Mouse (Mus musculus) kidney, postnatal 0 days (tissue): ENCODE data around the gene Rgl1. TPM values are rescaled to one million over a fixed set of nuclear protein-coding genes. Genes with fewer than 3 reads are reported as not detected.

ENCODE experiments used
- ATAC-seq: fragments of 200-750 bp; cut with Nextera tagmentation; replicated peaks from 2 replicates; pipeline ENCODE4 v1.8.0; 2017; ENCODE audit warnings: low read depth, moderate number of reproducible peaks, moderate TSS enrichment, moderate library complexity; ENCODE audit not compliant: low FRiP score
- DNase-seq: peaks from one replicate; pipeline ENCODE4 v3.0.0-alpha.2; 2016; ENCODE audit warnings: low spot score
- H3K27ac ChIP-seq: fragments of 300-500 bp; sonication (generic); 2 replicates; pipeline ENCODE4 v1.5.1; 2014; ENCODE audit warnings: mild to moderate bottlenecking
- H3K27me3 ChIP-seq: fragments of 300-500 bp; sonication (generic); 2 replicates; pipeline ENCODE4 v1.6.1; 2014; ENCODE audit warnings: low read length, mixed read lengths; ENCODE audit not compliant: insufficient read depth
- H3K36me3 ChIP-seq: fragments of 300-500 bp; sonication (generic); 2 replicates; pipeline ENCODE4 v1.6.1; 2014; ENCODE audit warnings: low read length, mixed read lengths; ENCODE audit not compliant: insufficient read depth
- H3K4me1 ChIP-seq: fragments of 300-500 bp; sonication (generic); replicated peaks from 2 replicates; pipeline ENCODE4 v1.6.1; 2014; ENCODE audit warnings: antibody characterized with exemption, low read length, mixed read lengths; ENCODE audit not compliant: insufficient read depth
- H3K4me2 ChIP-seq: fragments of 300-500 bp; sonication (generic); 2 replicates; pipeline ENCODE4 v1.6.1; 2014; ENCODE audit warnings: mild to moderate bottlenecking, low read length, moderate library complexity, mixed read lengths
- H3K4me3 ChIP-seq: fragments of 300-500 bp; sonication (generic); replicated peaks from 2 replicates; pipeline ENCODE4 v1.5.1; 2014; ENCODE audit warnings: low read depth, low read length
- H3K9ac ChIP-seq: fragments of 300-500 bp; sonication (generic); 2 replicates; pipeline ENCODE4 v1.6.1; 2014; ENCODE audit warnings: low read depth, low read length
- H3K9me3 ChIP-seq: fragments of 300-500 bp; sonication (generic); replicated peaks from 2 replicates; pipeline ENCODE4 v1.6.1; 2016; ENCODE audit warnings: low read length, inconsistent platforms, mixed read lengths
- CTCF ChIP-seq: IDR thresholded peaks from 2 replicates; pipeline ENCODE4 v1.5.1; 2016; ENCODE audit warnings: antibody characterized with exemption, low read depth, mild to moderate bottlenecking, moderate library complexity
- WGBS: fragments of 180-500 bp; shearing (Covaris S2); extraction: QIAGEN DNeasy Blood & Tissue Kit; methylation state at CpG from one replicate; pipeline ENCODE4 v1.1.7; 2014; 5-methylcytosine and 5-hydroxymethylcytosine counted together
- polyA plus RNA-seq: library from polyadenylated mRNA; unstranded; fragments of >200 nt; fragmentation: Nextera tagmentation; extraction: Ambion mirVana; gene quantifications from 2 replicates; pipeline ENCODE4 v1.2.1, GENCODE M21; 2015

The Rgl1 gene
- polyA plus RNA-seq, 1 experiment from 2014 or later: 59.4 TPM

DNA sequence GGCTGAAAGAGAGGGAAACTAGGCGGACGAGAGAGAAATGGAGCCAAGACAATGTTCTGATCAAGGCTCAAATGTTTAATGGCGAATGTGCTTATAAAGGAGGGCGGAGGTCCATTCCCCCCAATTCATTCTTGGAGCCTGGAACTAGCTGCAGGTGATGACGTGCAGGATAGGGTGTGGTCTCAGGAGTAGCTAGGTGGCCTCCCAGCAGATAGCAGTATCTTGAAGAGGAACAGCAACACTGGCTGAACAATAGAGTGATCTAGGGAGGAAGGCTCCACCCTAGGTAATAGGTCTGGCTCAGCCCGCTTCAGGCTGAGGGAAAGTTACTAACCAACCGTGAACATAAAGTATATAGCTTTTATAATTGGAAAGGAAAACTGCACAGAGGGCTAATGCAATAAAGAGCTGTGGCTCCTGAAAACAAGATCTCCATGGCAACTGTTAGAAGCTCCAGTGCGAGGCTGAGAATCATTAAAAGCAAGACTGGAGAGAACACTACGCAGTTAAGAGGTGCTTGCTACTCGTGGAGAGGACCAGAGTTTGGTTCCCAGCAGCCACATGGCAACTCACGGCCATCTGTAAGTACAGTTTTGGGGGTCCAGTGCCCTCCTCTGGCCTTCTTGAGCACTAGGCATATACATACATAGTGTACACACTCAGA is 44.5 kb downstream of the Rgl1 start:
- ATAC-seq (no peak), DNase-seq (no peak)
- H3K9ac ChIP-seq: no peak overlapping the region
- TF ChIP-seq CTCF: no peak
- no peak overlapping the region for H3K4me2 ChIP-seq
- 82% methylated on average over 11 of the region's 11 CpGs for WGBS
- H3K27me3 ChIP-seq: no peaks in the 10 kb centered on the region
- no peak overlapping the region for H3K4me3 ChIP-seq
- H3K36me3 ChIP-seq: no peaks in the 10 kb centered on the region
- H3K4me1 ChIP-seq: no peaks in the 10 kb centered on the region
- H3K27ac ChIP-seq: no peak overlapping the region
- H3K9me3 ChIP-seq: no peaks in the 10 kb centered on the region

- H3K27ac ChIP-seq: no peak overlapping the region
- no peaks in the 10 kb centered on the region for H3K27me3 ChIP-seq
- ATAC-seq (no peak), DNase-seq (no peak)
- no peak overlapping the region for H3K4me3 ChIP-seq
- H3K4me2 ChIP-seq: no peak overlapping the region
- H3K9ac ChIP-seq: no peak overlapping the region
- no peaks in the 10 kb centered on the region for H3K9me3 ChIP-seq
- no peaks in the 10 kb centered on the region for H3K4me1 ChIP-seq
- no peaks in the 10 kb centered on the region for H3K36me3 ChIP-seq
- 81% methylated on average over 4 of the region's 4 CpGs for WGBS
- no peak for TF ChIP-seq CTCF
These were observed 45.2 kb downstream of the Rgl1 start for GRCm38 (mm10) chr1:152720969-152721368.

DNA sequence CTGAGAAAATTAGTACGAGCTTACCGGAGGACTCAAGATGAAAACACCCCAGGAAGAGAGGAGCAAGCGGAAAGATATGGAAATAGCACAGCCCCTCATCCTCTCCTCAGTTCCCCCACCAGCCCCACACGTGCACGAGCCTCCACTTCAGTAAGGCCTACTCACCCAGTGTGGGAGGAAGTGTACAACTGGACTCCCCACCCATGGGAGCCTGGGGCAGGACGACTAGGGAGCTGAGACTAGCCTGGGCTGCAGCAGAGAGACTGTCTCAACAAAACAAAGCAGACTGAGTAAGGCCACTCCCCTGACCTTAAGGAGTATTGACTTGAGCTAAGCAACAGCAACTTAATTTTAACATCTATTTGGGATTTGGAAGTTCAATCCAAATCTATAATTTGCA is 48.0 kb downstream of the Rgl1 start:
- no peak for TF ChIP-seq CTCF
- no peaks in the 10 kb centered on the region for H3K36me3 ChIP-seq
- 57% methylated on average over 6 of the region's 6 CpGs for WGBS
- ATAC-seq (no peak), DNase-seq (no peak)
- no peaks in the 10 kb centered on the region for H3K27me3 ChIP-seq
- H3K9me3 ChIP-seq: no peaks in the 10 kb centered on the region
- H3K4me3 ChIP-seq: no peak overlapping the region
- H3K27ac ChIP-seq: no peak overlapping the region
- no peak overlapping the region for H3K9ac ChIP-seq
- H3K4me2 ChIP-seq: no peak overlapping the region
- H3K4me1 ChIP-seq: no peaks in the 10 kb centered on the region

- Histone ChIP-seq H3K27me3 (no peaks in the 10 kb centered on the region), H3K36me3 (no peaks in the 10 kb centered on the region), H3K4me3 (no peak overlapping the region), H3K4me2 (no peak overlapping the region), H3K9ac (no peak overlapping the region), H3K9me3 (no peaks in the 10 kb centered on the region), H3K27ac (no peak overlapping the region), H3K4me1 (no peaks in the 10 kb centered on the region)
- TF ChIP-seq CTCF: no peak
- no peak for DNase-seq
- no peak for ATAC-seq
- WGBS: 50% methylated on average over 1 of the region's 1 CpGs
These were observed 48.8 kb downstream of the Rgl1 start for GRCm38 (mm10) chr1:152717329-152717728.

DNA sequence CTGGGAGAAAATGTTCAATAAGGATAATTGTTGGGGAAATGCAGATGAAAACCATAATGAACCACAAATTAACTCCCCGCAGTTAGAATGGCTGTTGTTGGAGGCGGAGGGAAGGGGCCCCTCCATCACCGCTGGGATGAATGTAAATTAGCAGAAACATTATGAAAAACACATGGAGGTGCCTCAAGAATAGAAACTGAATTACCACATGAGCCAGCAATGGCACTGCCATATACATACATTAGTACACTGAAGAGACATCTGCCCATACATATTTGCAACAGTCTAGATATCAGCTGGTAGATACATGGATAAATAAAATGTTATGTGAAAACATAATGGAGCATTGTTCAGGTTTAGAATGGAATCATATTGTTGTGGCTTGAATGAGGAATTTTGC is 51.7 kb downstream of the Rgl1 start:
- Histone ChIP-seq H3K27ac (no peak overlapping the region), H3K9me3 (no peaks in the 10 kb centered on the region), H3K4me3 (no peak overlapping the region), H3K9ac (no peak overlapping the region), H3K4me1 (no peaks in the 10 kb centered on the region), H3K4me2 (no peak overlapping the region), H3K36me3 (no peaks in the 10 kb centered on the region), H3K27me3 (no peaks in the 10 kb centered on the region)
- DNase-seq (no peak), ATAC-seq (no peak)
- 96% methylated on average over 3 of the region's 3 CpGs for WGBS
- no peak for TF ChIP-seq CTCF

DNA sequence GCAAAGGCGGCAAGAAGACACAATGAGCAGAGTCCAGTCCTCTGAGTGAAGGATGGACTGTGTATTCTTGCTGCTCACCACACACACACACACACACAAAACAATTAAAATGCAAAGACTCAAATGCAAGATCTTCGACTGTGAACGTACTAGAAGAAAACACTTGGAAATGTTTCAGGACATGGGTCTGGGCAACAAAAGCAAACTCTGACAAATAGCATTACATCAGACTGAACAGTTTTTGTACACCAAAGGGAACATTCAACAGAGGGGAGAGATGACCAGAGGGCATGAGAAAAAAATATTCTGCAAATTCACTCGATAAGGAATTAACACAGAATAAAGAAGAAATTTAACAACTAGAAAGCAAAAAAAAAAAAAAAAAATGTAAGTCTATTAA is 52.2 kb downstream of the Rgl1 start:
- no peak overlapping the region for H3K4me2 ChIP-seq
- H3K4me3 ChIP-seq: no peak overlapping the region
- H3K4me1 ChIP-seq: no peaks in the 10 kb centered on the region
- H3K9me3 ChIP-seq: no peaks in the 10 kb centered on the region
- no peak overlapping the region for H3K9ac ChIP-seq
- no peak for TF ChIP-seq CTCF
- H3K36me3 ChIP-seq: no peaks in the 10 kb centered on the region
- H3K27me3 ChIP-seq: no peaks in the 10 kb centered on the region
- no peak for ATAC-seq
- no peak for DNase-seq
- H3K27ac ChIP-seq: no peak overlapping the region
- WGBS: 89% methylated on average over 4 of the region's 4 CpGs

DNA sequence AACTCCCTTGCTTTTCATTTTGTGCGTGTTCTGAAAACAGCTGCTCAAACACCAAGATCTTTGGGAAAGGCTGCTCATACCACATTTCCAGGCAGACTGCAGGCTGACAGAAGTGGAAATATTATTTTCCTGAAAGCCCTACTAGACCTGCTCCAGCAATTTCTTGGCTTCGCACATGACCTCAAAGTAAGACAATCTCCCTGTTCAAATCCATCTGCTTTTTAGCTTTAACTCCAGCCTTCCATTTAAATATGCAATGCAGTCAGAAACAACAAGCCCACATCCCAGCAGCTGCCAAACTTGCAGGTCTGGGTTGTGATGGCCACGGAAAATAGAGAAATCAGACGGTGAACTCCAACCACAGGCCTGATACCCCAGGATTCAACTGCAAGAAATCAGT is 55.1 kb downstream of the Rgl1 start:
- TF ChIP-seq CTCF: no peak
- Histone ChIP-seq H3K27ac (no peak overlapping the region), H3K4me1 (no peaks in the 10 kb centered on the region), H3K4me2 (no peak overlapping the region), H3K36me3 (no peaks in the 10 kb centered on the region), H3K9ac (no peak overlapping the region), H3K27me3 (no peaks in the 10 kb centered on the region), H3K4me3 (no peak overlapping the region), H3K9me3 (no peaks in the 10 kb centered on the region)
- DNase-seq (no peak), ATAC-seq (no peak)
- WGBS: 87% methylated on average over 4 of the region's 4 CpGs
